Mouse (Mus musculus) thymus, postnatal 14 days (tissue): ENCODE results near the gene Esrrb.

Experiments used
- DNase-seq: peaks from one replicate; pipeline ENCODE4 v3.0.0; 2021

Gene Esrrb

DNA sequence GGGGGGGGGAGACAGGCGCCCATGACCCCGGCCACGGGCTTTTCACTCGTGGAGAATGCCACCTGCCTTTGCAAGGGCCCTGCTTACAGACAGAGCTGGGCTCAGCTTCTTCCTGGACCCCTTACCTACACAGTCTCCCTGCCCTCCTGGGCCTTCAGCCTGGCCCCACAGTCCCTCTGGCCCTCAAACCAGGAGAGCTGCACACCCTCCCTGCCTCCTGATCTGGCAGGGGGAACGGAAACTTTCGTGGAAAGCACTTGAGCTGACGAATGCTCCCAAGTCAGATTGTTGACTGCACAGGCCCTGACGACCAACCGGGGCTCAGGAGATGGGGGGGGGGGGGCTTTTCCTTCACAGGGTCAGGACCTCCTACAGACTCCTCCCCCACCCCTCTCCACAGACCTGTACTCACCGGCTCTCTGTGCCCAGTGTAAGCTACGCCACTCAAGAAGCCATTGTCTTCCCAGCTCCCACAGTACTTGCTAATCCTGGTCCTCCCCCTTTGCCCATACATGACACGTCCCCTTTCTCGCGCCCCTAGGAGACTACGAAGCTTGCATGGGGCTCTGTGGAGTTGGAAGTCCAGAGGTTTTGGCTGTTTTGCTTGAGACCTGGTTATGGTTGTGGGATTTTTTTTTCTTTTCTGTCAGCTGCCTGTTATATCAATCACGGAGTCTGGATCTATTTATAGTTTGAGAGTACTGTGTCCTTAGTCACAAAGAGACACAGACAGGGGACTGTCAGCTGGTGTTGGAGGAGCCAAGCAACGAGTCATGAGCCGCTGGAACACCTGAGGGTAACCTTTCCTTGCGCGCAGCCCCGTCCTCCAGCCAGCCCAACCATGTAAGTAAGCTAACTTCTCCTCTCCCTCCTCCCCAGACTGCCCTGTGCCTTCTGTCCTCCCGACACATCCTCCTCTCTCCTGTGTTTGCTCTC is at the start of gene Esrrb:
Gene Esrrb (plus strand): TSS at position 422 of the 936 bp plus-strand sequence.
- DNase-seq: no peak

DNA sequence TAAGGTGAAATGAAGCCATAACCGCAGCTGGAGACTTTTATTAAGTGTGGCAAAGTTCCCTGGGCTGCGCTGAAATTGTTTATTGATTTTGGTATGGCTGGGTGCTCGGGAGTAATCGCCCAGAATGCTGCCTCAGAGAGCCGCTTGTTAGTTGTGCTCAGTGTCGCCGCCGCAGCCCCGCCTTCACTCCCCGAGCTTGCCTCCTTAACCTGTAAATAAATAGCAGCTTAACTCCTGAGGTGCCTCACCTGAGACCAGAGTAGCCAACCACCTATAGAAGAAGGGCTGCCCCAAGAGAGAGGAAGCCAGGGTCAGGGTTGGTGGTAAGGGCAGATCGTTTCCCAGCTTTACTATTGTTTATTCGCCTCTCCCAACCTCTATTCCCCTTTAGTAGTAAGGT is 40.3 kb upstream of the Esrrb start:
- DNase-seq: no peak

- DNase-seq: no peak
Observed at GRCm38 (mm10) chr12:86324297-86324696, 36.6 kb upstream of the Esrrb start.

- no peak for DNase-seq
Observed at GRCm38 (mm10) chr12:86329813-86330212, 31.1 kb upstream of the Esrrb start.

DNA sequence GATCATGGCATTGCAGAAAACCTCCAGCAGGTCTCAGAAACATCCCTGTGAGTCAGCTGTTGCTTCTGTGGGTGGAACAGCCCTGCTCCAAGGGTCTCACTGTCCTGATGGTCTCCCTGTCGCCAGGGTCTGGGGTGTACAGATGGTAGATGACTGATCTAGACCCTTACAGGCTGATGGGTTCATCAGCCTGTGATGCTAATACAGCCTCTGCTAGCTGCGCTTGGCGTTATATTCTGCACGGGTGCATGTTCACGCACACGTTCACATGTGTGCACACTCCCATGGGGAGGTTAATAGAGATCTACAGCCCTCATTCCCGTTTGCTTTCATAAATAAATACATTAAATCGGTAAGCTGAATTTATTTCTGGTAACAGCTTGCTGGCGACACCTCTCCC is 30.2 kb upstream of the Esrrb start:
- no peak for DNase-seq

DNA sequence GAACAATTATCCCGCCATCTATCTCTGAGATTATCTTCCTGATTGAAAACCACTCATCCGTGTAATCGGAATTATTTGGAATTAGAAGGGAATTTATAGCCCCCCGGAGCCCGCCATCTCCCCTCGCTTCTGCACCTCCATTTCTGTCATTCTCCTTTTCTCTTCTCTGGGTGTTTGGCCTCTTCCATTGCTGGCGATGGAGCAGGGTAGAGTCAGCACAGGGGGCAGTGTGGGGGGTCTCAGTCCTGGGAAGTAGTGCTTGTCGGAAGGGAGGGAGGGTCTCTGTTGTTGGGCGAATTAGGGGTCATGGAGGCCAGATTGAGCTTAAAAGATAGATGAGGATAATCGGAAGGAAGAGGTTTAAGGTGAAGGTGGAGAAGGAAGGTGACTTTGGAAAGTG is 29.7 kb upstream of the Esrrb start:
- no peak for DNase-seq

- peak; percentile 26 for DNase-seq
Observed at GRCm38 (mm10) chr12:86336209-86336608, 24.7 kb upstream of the Esrrb start.

GRCm38 (mm10) chr12:86336887-86337286 is 24.0 kb upstream of the Esrrb start:
- no peak for DNase-seq

- no peak for DNase-seq
Observed at GRCm38 (mm10) chr12:86349477-86349876, 11.4 kb upstream of the Esrrb start.

GRCm38 (mm10) chr12:86359406-86359805 is 1.5 kb upstream of the Esrrb start:
- DNase-seq: no peak

DNA sequence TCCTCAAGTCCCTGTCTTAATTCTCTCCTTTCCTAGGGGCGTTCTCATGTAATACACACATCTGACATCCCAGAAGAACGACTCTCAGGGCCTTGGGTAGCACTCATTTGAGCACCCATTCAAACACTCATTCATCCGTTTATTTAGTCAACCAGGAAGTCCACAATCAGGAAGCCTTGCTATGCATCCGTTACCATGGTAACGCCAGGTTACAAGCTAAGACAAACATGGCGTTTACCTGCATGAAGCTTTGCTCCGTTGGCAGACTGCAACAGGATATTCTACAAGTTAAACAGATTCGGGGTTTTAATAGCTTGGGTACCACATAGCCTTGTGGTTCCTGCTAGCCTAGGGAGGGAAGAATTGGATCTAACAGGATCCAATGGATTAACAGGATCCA is 1.0 kb upstream of the Esrrb start:
- no peak for DNase-seq

DNA sequence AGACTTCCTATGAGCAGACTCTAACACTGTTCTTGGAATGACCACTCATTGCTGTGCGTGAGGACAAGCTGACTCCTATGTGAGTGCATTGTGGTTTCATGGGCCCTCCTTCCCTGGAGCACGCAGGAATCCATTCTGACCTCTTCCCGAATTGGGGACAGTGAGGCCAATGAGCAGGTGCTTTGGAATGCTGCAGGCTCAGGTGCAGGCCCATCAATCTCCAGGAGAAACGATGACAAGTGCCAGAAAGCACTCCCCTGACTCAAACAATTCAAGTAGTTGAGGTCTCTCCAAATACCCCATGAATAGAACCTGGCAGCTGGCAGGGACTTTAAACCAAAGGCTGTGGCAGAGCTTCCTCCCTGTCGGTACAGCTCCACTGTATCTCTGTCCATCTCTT is 3.4 kb downstream of the Esrrb start:
- no peak for DNase-seq

DNA sequence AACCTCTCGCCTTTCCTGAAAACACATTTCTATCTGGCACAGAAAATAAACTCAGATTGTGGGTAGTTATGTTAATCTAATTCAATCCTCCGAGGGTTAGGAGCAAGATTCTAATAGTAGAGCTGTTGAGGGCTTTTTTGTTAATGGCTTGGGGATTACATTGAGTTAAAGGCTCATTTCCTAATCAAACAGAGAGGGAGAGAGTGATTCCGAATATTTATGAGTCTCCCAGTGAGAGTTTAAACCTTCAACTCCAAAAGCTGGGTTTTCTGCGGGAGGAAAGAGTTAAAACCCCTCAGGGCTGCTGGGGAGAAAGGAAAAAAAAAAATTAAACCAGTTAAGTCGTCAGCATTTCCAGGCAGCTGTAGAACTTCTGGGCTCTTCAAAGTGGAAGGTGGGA is 3.8 kb downstream of the Esrrb start:
- DNase-seq: no peak

DNA sequence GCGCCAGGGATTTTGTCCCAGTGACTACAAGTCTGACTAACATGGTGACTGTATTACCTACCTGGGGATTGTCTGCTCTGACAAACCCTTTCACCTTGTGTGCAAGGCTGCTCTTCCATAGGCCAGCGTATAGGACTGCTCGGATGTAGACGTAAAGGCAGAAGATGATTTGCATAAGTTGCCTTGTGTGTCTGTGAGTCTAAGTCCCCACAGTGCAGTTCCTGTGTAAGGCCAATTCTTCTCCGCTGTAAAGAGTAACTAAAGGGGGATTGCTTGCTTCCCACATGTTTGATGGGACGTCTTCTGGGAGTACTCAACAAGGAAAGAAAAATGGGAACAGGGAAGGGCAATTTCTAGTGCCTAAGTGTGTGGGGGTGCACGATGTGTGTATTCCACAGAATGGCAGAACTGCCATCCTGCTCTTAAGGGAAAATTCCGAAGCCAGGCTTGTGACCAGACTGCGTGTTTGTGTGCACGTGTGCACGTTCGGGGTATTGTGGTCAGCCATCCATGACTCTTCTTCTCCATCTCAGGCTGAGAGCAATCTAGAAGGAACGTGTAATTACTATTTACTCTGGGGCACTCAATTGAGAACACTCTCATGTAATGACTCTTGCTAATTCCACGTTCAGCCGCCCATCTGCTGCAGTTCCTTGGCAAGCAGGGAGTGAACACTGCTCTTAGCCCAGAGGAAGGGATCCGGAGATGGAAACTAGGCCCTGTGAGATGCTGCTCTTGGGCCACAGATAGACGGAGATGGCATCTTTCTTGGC is 9.9 kb downstream of the Esrrb start:
- DNase-seq: no peak

DNA sequence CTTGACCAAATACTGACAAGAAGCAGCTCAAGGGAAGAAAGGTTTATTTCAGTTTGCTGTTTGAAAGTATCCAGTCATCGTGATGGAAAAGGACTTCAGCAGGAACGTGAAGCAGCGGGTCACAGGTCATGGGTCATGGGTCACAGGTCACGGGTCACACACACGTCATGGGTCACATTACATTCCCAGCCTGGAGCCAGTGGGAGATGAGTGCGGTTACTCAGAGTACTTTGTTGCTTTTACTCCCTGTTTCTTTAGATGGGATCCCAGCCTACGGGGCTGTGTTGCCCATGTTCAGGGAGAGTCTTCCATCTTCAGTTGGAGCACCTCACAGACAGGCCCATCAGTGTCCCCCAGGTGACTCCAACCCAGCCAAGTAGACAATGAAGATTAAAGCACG is 13.4 kb downstream of the Esrrb start:
- DNase-seq: no peak

DNA sequence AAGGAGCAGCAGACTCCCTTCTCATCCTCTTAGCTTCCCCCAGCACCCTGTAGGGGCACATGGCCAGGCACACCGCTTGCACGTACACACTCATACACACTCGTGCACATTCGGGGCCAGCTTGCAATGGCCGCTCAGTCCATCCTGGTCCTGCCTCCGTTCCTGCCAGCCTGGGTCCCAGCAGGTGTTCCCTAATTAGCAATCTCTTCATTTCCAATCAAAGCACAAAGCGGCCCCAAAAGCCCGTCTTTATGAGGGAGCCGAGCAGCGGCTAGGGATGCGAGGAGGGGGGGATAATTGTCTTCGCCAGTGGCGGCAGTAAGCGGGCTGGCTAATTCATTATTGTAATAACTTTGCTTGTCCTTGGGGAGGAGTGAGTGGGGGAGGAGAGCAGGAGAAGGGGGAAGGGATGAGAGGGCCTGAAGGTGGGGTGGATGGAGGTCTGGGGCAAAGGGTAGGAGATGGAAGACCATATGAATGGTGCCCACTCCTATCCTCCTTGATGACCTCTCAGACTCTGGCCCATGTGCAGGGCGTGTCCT is 18.8 kb downstream of the Esrrb start:
- DNase-seq: no peak

DNA sequence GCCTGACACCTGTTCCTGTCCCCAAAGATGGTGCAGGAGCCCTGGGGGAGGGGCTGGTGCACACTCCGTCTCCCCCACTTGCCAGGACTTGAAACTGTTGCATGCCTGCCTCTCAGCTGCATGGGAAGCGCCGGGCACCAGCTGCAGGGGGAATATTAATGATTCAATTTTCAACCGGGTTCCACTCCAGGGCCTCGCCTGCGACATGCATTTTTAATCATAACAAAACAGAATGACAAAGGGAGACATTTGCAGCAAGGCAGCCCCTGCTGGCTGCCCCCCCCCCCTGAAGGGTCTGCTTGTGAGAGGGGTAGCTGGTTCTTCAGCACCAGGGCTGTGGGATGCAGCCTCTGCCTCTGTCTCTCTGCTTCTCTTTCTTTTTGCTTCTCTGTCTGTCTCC is 22.9 kb downstream of the Esrrb start:
- DNase-seq: no peak

DNA sequence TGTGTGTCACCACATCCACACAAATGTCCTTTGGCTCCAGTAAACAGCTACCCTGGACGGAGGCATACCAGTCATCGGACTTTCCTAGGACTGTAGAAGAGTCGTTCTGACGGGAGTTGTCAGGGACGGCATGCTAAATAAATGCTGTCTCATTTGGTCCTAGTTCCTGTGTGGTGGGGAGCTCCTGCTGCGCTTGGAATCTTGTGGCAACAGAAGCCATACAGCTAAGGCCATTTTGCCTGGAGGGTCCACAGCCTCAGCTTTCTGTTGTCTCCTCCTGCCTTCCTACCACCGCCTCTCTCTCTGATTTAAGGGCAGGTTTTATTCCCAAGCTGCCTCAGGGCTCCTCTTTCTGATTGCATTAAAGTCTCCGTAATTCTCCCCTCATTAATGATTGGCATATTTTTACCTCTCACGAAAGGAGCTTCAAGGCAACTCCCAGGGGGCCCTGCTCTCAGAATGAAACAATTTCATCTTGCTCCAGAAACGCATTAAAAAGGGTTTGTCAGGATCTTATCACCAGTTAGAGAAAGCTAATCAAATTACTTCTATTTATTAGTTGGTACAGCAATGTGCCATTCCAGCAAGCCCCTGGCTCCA is 26.9 kb downstream of the Esrrb start:
- no peak for DNase-seq

DNA sequence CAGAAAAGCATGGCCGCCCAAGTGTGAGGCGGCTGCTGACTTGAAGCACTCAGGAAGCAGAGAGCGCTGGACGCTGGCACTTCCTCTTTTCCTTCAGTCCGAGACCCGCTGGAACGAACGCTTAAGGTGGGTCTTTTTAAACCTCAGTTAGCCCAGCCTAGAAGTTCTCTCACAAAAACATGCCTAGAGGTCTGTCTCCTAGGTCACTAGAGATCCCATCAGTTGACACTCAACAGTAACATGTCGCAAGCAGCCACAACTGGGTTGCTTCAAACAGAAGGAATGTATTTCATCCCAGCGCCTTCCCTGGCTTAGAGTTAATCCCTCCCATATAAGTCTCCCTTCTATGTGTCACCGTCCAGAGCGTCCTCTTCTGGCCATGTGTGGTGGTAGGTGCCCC is 33.9 kb downstream of the Esrrb start:
- no peak for DNase-seq

- no peak for DNase-seq
Observed at GRCm38 (mm10) chr12:86395326-86395725, 34.4 kb downstream of the Esrrb start.

GRCm38 (mm10) chr12:86398762-86399161 is 37.8 kb downstream of the Esrrb start:
- no peak for DNase-seq

GRCm38 (mm10) chr12:86402718-86403117 is 41.8 kb downstream of the Esrrb start:
- peak; percentile 85 for DNase-seq

DNA sequence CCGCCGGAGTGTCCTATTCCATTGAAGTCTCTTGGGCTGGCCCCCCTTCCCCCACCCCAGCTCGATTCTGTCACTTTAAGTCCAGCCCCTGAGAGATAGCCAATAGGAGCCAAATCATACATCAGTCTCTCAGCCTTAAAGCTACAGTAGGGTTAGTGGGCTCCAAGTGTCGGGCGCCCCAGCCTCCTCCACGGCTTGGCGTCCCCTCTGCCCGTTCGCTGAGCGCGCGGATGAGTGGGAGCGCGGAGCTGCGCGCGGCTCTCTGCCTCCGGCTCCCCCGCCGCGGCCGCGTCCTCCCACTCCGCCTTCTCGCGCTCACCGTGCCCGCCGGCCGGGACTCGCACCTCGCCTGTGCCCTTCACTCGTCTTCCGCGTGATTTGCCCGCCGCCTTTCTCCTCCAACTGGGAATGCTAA is 60.6 kb downstream of the Esrrb start:
- DNase-seq: no peak
